Mouse (Mus musculus): ENCODE results near the gene Heatr4. TPM values are rescaled to one million over a fixed set of nuclear protein-coding genes. Genes with fewer than 3 reads are reported as not detected.
A peak's percentile ranks its signal among the peaks of the same experiment; 100 is the strongest.
"Not testable (repeated sequence)": the region's sequence is repeated elsewhere in the genome, so short reads cannot be mapped to it uniquely, and the experiment has no call there.

Heatr4 gene
- polyA plus RNA-seq, 1 experiment from 2014 or later, result not detected

DNA sequence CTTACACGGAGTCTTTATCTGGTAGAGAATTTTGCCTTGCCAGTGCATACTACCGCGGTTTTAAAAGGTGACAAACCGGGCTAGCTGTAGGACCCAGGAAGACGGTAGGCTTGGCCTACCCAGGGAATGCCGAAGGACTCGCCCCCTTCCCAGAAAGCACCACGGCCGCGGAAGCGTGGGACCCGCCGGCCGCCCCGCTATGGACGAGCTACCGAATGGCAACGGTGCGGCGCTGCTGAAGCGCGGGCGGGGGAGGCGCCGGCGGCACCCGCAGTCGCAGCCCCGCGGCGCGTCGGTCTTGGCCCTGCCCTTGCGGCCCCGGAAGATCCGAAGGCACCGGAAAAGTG is 34.2 kb downstream of the Heatr4 start, which contains the start of gene Riox1:
Gene Riox1, plus strand, starts transcription at position 116 of the 347 bp plus-strand sequence.
- peak within 1 kb of the TSS; percentile 88 for H3K9ac ChIP-seq (replicated peaks)
- peak within 1 kb of the TSS; percentile 89 for H3K27ac ChIP-seq
- peak; percentile 97 for ATAC-seq
- peak within 1 kb of the TSS; percentile 89 for H3K4me2 ChIP-seq (replicated peaks)
- peaks cover 16% of the 10 kb centered on the region for H3K36me3 ChIP-seq
- under 1% methylated on average over 36 of the region's 37 CpGs for WGBS
- no peaks in the 10 kb centered on the region for H3K27me3 ChIP-seq
- no peaks in the 10 kb centered on the region for H3K9me3 ChIP-seq
- peaks cover 42% of the 10 kb centered on the region for H3K4me1 ChIP-seq (replicated peaks)
- H3K4me3 ChIP-seq (replicated peaks), result peak within 1 kb of the TSS; percentile 94

DNA sequence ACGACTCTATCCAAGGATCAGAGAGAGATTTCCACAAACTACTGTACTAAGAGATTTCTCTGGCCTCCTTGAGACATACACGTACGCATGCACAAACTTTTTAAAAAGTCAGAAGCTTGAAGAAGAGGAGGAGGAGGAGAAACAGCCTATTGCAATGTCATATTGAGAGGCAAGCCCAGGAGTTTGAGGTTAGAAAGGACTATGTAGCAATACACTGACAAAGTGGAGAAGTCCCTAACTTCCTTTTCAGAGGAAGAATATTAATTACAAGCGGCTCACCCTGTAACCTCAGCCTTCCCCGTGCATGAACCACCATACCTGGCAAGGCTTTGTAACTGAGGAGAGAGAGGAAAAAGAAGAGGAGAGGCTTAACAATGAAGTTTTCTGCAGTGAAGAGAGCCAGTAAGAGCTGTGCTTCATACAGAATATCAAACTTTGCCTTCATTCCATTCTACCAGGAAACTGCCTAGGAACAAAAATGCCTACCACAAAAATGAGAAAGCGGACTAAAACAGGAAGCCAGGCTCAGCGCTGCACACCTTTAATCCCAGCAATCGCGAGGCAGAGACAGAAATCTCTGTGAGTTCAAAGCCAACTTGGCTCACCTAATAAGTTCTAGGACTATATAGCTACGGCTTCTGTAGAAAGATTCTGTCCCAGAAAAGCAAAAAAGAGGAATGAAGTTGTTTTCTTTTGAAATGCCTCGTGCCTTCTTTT is 34.7 kb downstream of the Heatr4 start:
- Histone ChIP-seq H3K27ac (no peak overlapping the region), H3K9ac (replicated peaks) (peak overlapping the region; percentile 28), H3K4me1 (replicated peaks) (peaks cover 39% of the 10 kb centered on the region), H3K27me3 (no peaks in the 10 kb centered on the region), H3K9me3 (no peaks in the 10 kb centered on the region), H3K36me3 (peaks cover 13% of the 10 kb centered on the region), H3K4me3 (replicated peaks) (peak overlapping the region; percentile 94), H3K4me2 (replicated peaks) (peak overlapping the region; percentile 89)
- no peak for ATAC-seq
- 34% methylated on average over 11 of the region's 11 CpGs for WGBS

GRCm38 (mm10) chr12:83949043-83949442 is 35.6 kb downstream of the Heatr4 start:
- H3K9me3 ChIP-seq, result no peaks in the 10 kb centered on the region
- peaks cover 33% of the 10 kb centered on the region for H3K4me1 ChIP-seq (replicated peaks)
- no peak overlapping the region for H3K9ac ChIP-seq (replicated peaks)
- H3K27ac ChIP-seq, result no peak overlapping the region
- H3K4me2 ChIP-seq (replicated peaks), result no peak overlapping the region
- 82% methylated on average over 4 of the region's 4 CpGs for WGBS
- no peak for ATAC-seq
- H3K36me3 ChIP-seq, result peaks cover 13% of the 10 kb centered on the region
- H3K4me3 ChIP-seq (replicated peaks), result no peak overlapping the region
- H3K27me3 ChIP-seq, result no peaks in the 10 kb centered on the region

GRCm38 (mm10) chr12:83947260-83947811 is 37.3 kb downstream of the Heatr4 start:
- Histone ChIP-seq H3K27me3 (no peaks in the 10 kb centered on the region), H3K4me1 (replicated peaks) (peaks cover 17% of the 10 kb centered on the region), H3K4me3 (replicated peaks) (no peak overlapping the region), H3K9ac (replicated peaks) (no peak overlapping the region), H3K36me3 (peaks cover 5% of the 10 kb centered on the region), H3K27ac (no peak overlapping the region), H3K4me2 (replicated peaks) (no peak overlapping the region), H3K9me3 (no peaks in the 10 kb centered on the region)
- WGBS, result 92% methylated on average over 8 of the region's 8 CpGs
- no peak for ATAC-seq

DNA sequence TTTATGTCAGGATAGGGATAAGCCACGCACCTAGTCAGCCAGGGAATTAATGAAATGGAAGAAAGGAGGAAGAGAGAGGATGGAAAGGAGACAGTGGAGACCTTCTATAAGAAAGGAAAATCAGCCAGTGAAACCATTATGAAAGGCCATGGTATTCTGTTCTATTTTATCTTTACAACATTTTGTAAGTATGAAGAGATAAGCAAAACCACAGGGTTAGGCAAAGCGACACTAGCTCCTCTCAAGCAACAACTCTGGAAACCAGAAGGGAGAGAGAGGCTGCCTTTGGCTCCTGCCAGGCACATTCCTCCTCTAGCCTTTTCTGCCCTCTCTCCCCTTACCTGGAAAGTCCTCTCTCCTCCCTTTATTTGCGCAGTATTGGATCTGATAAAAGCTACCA is 42.7 kb downstream of the Heatr4 start:
- no peaks in the 10 kb centered on the region for H3K9me3 ChIP-seq
- H3K36me3 ChIP-seq, result no peaks in the 10 kb centered on the region
- no peak overlapping the region for H3K4me2 ChIP-seq (replicated peaks)
- H3K27me3 ChIP-seq, result no peaks in the 10 kb centered on the region
- no peak overlapping the region for H3K27ac ChIP-seq
- ATAC-seq, result no peak
- 0 out of 2 replicates have a peak, but pooled peaks cover 4% of the 10 kb centered on the region for H3K4me1 ChIP-seq (replicated peaks)
- no peak overlapping the region for H3K4me3 ChIP-seq (replicated peaks)
- H3K9ac ChIP-seq (replicated peaks), result no peak overlapping the region
- WGBS, result 81% methylated on average over 3 of the region's 3 CpGs

GRCm38 (mm10) chr12:83940031-83940430 is 44.6 kb downstream of the Heatr4 start:
- Histone ChIP-seq H3K4me1 (replicated peaks) (0 out of 2 replicates have a peak, but pooled peaks cover 4% of the 10 kb centered on the region), H3K27me3 (no peaks in the 10 kb centered on the region), H3K36me3 (no peaks in the 10 kb centered on the region), H3K4me2 (replicated peaks) (no peak overlapping the region), H3K9ac (replicated peaks) (no peak overlapping the region), H3K4me3 (replicated peaks) (no peak overlapping the region), H3K9me3 (no peaks in the 10 kb centered on the region), H3K27ac (no peak overlapping the region)
- ATAC-seq, result no peak
- 38% methylated on average over 4 of the region's 4 CpGs for WGBS

DNA sequence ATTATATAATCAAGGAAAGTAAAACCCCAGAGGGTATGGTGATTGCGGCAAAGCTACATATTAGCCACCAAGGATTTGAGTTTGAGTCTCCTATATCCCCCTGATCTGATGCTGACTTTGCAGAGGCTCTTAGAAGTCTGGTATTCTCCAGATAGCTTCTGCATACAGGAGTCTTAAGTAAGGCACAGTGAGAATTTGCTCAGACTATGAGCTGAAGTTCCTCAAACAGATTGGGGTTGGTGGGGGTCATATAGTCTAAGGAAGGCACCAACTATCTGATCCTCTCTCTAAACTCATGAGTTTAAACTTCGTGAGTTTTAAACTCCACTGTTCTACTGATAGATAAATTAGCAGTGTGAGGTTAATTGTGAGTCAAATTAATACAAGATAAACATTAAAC is 45.3 kb downstream of the Heatr4 start:
- H3K9ac ChIP-seq (replicated peaks), result no peak overlapping the region
- no peak overlapping the region for H3K4me2 ChIP-seq (replicated peaks)
- no peaks in the 10 kb centered on the region for H3K9me3 ChIP-seq
- 68% methylated on average over 2 of the region's 2 CpGs for WGBS
- H3K4me1 ChIP-seq (replicated peaks), result 0 out of 2 replicates have a peak, but pooled peaks cover 4% of the 10 kb centered on the region
- no peak overlapping the region for H3K27ac ChIP-seq
- ATAC-seq, result no peak
- H3K4me3 ChIP-seq (replicated peaks), result no peak overlapping the region
- no peaks in the 10 kb centered on the region for H3K36me3 ChIP-seq
- H3K27me3 ChIP-seq, result no peaks in the 10 kb centered on the region

GRCm38 (mm10) chr12:83938592-83938991 is 46.1 kb downstream of the Heatr4 start:
- H3K4me3 ChIP-seq (replicated peaks); H3K9ac ChIP-seq (replicated peaks); H3K27ac ChIP-seq; H3K4me1 ChIP-seq (replicated peaks); H3K4me2 ChIP-seq (replicated peaks); H3K27me3 ChIP-seq; ATAC-seq; H3K9me3 ChIP-seq; H3K36me3 ChIP-seq: not testable (repeated sequence)
- 36% methylated on average over 1 of the region's 1 CpGs for WGBS

DNA sequence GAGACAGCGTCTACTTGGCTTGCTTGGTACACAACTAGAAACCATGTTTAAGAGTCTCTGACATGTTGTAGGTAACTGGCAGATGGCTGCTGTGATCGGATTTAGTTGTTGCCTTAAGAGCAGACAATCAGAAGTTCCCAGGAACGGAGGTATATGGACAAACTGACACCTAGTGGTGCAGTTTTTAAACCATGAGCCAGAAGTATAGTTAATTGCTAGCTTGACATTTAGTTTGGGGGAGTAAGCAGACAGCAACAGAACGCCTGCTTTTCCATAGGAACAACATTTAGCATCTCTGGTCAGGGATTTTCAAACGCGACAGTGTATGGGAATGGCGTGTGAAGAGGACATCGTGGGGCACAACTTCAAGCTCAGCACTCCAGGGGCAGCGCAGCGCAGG is 47.1 kb downstream of the Heatr4 start:
- no peaks in the 10 kb centered on the region for H3K9me3 ChIP-seq
- H3K4me2 ChIP-seq (replicated peaks), result no peak overlapping the region
- 75% methylated on average over 10 of the region's 10 CpGs for WGBS
- no peak overlapping the region for H3K4me3 ChIP-seq (replicated peaks)
- ATAC-seq, result no peak
- no peaks in the 10 kb centered on the region for H3K36me3 ChIP-seq
- H3K9ac ChIP-seq (replicated peaks), result no peak overlapping the region
- peaks cover 8% of the 10 kb centered on the region; the same call in 1 of the 2 replicates for H3K4me1 ChIP-seq (replicated peaks)
- no peaks in the 10 kb centered on the region for H3K27me3 ChIP-seq
- no peak overlapping the region for H3K27ac ChIP-seq

DNA sequence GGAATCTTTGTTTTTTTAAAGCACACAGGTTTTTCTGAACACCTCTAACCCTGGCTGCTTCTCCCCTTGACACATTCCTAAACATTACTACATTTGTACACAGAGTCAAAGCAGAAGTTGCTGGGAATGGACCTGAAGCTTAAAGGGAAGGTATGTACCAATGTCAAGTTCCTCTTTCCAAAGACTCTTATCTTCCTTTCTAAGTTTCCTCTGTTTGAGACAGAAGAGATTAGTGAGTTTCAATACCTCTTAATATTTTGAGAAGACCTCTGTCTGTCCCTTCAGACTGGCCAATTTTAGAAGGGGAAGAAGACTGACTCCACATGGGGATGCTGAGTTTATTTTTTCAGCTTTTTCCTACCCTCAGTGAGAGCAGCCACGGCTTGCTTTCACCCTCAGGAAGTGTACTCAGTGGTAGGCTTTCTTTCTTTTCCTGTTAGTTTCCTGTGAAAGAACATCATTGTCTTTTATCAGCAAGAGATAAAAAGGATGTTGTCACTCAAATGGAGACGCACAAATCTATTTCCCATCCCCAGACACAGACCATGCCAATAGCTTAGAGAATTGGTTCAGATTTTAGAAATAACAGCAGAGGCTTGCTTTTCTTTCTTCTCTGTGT is 55.4 kb downstream of the Heatr4 start:
- Histone ChIP-seq H3K9me3 (no peaks in the 10 kb centered on the region), H3K27me3 (no peaks in the 10 kb centered on the region), H3K4me2 (replicated peaks) (no peak overlapping the region), H3K27ac (no peak overlapping the region), H3K36me3 (no peaks in the 10 kb centered on the region), H3K9ac (replicated peaks) (no peak overlapping the region), H3K4me3 (replicated peaks) (no peak overlapping the region), H3K4me1 (replicated peaks) (peaks cover 3% of the 10 kb centered on the region; the same call in 1 of the 2 replicates)
- ATAC-seq, result no peak
- 58% methylated on average over 2 of the region's 2 CpGs for WGBS

- H3K27ac ChIP-seq, result no peak overlapping the region
- no peak for ATAC-seq
Observed at GRCm38 (mm10) chr12:83927747-83928146, 56.9 kb downstream of the Heatr4 start.

DNA sequence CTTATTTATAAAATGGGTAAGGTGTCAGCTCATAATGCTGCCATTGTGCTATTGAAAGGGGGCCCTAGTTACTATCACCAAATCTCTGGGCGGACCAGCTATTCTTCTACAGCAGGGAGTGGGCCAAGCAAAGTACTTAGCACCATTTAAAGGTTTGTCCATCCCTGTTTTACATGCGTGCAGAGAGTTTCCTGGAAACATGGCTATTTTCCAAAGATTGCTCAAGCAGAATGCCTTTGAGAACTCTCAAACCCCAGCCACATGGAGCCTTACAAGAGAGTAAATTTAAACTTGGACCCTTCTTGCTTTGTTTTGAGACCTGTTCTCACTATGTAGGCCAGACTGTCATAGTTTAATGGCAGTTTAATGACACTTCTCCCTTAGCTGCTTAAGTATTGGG is 58.6 kb downstream of the Heatr4 start:
- no peak overlapping the region for H3K9ac ChIP-seq (replicated peaks)
- H3K27ac ChIP-seq, result no peak overlapping the region
- 79% methylated on average over 2 of the region's 2 CpGs for WGBS
- H3K36me3 ChIP-seq, result no peaks in the 10 kb centered on the region
- no peaks in the 10 kb centered on the region for H3K27me3 ChIP-seq
- H3K4me3 ChIP-seq (replicated peaks), result no peak overlapping the region
- peaks cover 13% of the 10 kb centered on the region for H3K4me1 ChIP-seq (replicated peaks)
- H3K4me2 ChIP-seq (replicated peaks), result no peak overlapping the region
- H3K9me3 ChIP-seq, result no peaks in the 10 kb centered on the region
- ATAC-seq, result no peak

More at GRCm38 (mm10) chr12:83927747-83928146, 56.9 kb downstream of the Heatr4 start:
- Histone ChIP-seq H3K9ac (replicated peaks) (no peak overlapping the region), H3K4me1 (replicated peaks) (peaks cover 9% of the 10 kb centered on the region), H3K27me3 (no peaks in the 10 kb centered on the region), H3K4me2 (replicated peaks) (no peak overlapping the region), H3K9me3 (no peaks in the 10 kb centered on the region), H3K36me3 (no peaks in the 10 kb centered on the region), H3K4me3 (replicated peaks) (no peak overlapping the region)
- 92% methylated on average over 4 of the region's 4 CpGs for WGBS

Data from midbrain, embryonic 13.5 days (tissue).